Mouse (Mus musculus) induced T-regulatory cell, adult 2 months (primary cell): ENCODE results near the gene Hoxb6.

Source experiments
- DNase-seq: peaks from one replicate; pipeline ENCODE4 v3.0.0-alpha.2; 2012; ENCODE audit warnings: low read depth

Gene Hoxb6

DNA sequence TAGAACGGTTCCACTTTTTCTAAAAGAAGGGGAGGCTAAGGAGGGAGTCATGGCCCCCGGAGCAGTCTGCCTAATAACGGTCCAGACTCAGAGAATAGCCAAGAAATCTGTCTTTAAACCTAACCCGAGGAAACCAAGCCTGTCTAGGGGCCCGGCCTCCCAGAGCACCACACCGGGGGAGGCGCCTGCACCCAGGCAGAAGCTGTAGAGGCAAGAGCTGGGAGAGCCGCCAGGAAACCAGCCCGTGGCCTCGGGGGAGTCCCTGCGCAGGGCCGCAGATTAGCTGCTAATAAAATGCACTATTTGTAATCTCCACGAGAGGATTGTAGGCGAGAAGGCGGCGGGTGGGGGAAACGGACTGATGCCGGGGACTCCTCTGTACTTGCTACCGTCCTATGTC is 22.4 kb upstream of the Hoxb6 start:
- DNase-seq, result no peak

DNA sequence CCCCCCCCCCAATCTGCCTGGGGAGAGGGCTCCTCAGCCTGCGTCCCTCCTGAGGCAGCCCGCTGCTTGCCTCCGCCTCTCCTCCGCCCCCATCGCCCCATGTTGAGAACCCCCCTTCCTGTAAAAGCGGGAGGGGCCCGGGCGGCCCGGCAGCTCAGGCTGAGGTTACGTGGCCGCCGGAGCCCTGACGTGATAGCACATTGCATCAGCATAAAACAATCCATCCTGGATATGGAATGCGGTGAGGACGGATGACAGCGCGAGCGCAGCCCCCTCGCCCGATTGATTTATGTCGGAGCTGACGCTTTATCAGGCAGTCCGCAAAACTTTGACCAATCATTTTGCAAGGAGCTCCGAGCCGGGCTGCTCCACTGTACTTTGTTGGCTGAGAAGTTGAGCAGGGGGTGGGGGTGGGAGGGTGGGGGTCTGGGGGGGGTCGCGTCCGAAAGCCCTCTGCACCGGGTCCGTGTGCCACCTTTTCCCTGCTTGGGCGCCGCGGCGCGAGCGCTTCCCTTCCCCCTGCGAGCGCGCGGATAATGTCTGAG is 21.2 kb upstream of the Hoxb6 start, which contains the start of gene Hoxb9:
TSS of gene Hoxb9 (plus strand) at position 462 of the 545 bp plus-strand sequence.
- no peak for DNase-seq

DNA sequence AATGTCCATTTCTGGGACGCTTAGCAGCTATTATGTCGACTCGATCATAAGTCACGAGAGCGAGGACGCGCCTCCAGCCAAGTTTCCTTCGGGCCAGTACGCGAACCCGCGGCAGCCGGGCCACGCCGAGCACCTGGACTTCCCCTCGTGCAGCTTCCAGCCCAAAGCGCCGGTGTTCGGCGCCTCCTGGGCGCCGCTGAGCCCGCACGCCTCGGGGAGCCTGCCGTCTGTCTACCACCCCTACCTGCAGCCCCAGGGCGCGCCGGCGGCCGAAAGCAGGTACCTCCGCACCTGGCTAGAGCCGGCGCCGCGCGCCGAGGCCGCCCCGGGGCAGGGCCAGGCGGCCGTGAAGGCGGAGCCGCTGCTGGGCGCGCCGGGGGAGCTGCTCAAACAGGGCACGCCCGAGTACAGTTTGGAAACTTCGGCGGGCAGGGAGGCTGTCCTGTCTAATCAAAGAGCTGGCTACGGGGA is 20.7 kb upstream of the Hoxb6 start:
- DNase-seq, result no peak

- DNase-seq, result no peak
Measured at GRCm38 (mm10) chr11:96272024-96272921, 20.0 kb upstream of the Hoxb6 start.

GRCm38 (mm10) chr11:96274428-96274827 is 17.8 kb upstream of the Hoxb6 start:
- DNase-seq, result no peak

DNA sequence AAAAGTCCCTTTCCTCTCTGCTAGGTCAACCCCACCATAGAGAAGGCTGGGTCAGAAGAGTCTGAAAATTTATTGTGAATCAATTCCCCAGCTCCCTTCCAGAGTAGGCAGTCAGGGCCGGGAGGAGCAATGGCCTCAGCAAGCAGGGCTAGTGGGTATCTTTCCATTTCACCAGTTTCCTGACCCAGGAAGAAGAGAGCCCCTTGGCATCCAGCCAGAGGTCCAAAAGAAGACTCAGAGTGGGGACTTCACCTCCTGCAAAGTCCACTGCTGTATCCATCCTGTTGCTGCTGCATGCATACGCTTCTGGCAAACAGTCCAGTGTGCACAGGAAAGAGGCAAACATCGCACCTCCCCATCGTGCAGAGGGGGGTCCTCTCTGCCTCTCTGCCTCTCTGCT is 16.4 kb upstream of the Hoxb6 start:
- no peak for DNase-seq

DNA sequence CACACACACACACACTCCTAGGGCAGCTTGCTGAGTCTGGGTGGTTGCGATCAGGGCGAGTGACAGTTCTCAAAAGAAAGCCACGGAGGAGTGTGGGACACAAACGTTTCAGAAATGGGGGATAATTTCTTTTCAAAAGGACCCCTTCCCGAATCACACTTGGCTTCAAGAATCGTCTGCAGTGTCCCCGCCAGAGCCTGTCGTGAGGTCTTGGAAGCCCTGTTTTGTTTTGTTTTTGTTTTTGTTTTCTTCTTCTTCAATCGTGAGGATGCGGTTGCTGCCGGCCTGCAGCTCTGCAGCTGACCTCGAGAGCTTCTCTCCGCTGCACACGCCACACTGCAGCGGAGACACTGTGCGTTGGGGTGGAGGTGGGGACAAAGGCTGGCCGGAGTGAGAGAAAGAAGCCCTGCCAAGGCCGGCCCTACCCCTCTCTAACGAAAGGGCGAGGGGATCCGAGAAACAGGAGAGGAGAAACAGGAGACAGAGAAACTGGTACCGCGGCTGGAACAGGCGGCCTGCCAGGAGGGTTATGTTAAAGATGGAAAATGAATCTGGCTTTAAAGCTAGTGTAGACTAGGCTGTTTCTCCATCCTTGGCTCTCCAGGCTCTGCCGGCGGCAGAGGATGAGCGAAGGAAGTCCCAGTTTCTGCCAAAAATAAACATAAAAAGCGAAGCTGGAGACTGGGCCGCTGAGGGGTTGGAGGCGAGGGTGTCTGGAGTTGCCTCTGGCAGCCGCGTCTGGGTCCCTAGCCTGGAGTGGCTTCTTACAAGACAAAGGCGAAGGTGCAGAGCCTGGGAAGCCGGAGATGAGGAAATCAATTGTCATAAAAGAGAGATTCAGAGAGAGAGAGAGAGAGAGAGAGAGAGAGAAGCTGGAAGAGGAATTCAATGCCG is 14.9 kb upstream of the Hoxb6 start:
- peak; percentile 33 for DNase-seq

DNA sequence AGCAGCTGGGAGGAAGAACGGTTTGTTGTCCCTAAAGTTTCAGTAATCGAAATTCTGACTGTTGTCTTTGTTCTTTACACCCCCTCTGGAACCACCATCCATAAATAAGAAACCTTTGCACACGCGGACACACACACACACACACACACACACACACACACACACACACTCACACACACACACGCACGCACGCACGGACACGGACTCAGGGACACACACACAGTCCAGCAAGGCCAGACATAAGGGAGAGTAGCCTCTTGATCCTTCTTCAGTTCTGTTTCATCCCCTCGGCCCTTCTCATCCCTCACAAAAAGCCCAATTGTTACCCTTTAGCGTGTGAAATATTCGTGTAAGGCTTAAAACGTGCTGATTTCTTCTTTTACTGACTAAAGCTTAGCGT is 14.0 kb upstream of the Hoxb6 start:
- no peak for DNase-seq

DNA sequence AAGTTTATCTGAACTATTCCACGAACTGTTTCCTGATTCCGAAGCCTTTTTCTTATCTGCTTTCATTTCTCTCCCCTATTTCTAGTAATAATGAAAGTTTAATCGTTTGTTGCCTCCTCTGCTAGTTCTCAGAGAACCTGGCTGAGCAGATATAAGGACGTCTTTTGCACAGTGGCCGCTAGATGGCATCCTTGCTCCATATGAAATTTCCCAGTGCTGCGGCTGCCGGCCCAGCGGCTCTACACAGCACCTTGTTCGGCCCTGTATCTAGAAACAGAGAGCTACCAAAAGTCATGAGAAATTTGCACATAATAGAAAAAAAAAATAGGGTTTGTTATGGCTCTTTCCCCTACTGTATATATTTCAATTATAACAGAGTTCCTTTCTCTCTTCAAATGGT is 13.5 kb upstream of the Hoxb6 start:
- DNase-seq, result peak; percentile 92

GRCm38 (mm10) chr11:96279421-96280233 is 12.6 kb upstream of the Hoxb6 start:
- DNase-seq, result peak; percentile 14

- DNase-seq, result peak; percentile 27
Measured at GRCm38 (mm10) chr11:96280399-96281378, 11.6 kb upstream of the Hoxb6 start.

DNA sequence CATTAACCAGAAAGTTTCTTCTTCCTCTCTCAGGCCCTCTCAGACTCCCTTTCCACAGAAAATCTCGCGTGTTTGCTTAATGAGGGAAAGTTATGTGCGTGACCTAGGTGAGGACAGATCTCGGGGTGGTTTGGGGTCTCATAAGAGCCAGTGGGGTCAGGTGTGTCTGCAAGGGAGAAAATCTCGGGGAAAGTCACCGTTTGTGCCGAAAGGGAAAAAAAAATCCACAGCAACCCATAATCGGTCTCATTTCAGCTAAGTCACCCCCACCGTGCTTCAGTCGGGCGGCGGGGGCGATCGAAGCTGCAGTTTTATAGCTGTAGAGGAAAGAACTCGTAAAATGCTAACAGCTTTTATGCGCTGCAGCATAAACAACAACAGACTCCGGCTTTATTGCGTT is 10.9 kb upstream of the Hoxb6 start:
- peak; percentile 17 for DNase-seq

GRCm38 (mm10) chr11:96281855-96282570 is 10.3 kb upstream of the Hoxb6 start, which contains the start of gene Hoxb8:
Hoxb8 (plus strand) TSS chr11:96281905.
- peak; percentile 26 for DNase-seq

DNA sequence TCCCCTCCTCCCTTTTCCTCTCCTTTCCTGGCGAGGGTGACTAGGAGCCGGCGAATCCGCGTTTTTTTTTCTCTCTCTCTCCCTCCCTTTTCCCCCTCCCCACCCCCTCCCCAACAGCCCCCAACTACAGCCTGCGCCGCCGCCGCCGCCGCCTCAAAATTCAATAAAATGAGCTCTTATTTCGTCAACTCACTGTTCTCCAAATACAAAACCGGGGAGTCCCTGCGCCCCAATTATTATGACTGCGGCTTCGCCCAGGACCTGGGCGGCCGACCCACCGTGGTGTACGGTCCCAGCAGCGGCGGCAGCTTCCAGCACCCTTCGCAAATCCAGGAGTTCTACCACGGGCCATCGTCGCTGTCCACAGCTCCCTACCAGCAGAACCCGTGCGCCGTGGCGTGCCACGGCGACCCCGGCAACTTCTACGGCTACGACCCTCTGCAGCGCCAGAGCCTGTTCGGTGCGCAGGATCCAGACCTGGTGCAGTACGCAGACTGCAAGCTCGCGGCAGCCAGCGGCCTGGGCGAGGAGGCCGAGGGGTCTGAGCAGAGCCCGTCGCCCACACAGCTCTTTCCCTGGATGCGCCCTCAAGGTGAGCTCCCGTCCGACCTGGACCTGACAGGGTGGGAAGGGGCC is 9.4 kb upstream of the Hoxb6 start:
- DNase-seq, result no peak

GRCm38 (mm10) chr11:96284041-96284749 is 8.1 kb upstream of the Hoxb6 start:
- peak; percentile 61 for DNase-seq

DNA sequence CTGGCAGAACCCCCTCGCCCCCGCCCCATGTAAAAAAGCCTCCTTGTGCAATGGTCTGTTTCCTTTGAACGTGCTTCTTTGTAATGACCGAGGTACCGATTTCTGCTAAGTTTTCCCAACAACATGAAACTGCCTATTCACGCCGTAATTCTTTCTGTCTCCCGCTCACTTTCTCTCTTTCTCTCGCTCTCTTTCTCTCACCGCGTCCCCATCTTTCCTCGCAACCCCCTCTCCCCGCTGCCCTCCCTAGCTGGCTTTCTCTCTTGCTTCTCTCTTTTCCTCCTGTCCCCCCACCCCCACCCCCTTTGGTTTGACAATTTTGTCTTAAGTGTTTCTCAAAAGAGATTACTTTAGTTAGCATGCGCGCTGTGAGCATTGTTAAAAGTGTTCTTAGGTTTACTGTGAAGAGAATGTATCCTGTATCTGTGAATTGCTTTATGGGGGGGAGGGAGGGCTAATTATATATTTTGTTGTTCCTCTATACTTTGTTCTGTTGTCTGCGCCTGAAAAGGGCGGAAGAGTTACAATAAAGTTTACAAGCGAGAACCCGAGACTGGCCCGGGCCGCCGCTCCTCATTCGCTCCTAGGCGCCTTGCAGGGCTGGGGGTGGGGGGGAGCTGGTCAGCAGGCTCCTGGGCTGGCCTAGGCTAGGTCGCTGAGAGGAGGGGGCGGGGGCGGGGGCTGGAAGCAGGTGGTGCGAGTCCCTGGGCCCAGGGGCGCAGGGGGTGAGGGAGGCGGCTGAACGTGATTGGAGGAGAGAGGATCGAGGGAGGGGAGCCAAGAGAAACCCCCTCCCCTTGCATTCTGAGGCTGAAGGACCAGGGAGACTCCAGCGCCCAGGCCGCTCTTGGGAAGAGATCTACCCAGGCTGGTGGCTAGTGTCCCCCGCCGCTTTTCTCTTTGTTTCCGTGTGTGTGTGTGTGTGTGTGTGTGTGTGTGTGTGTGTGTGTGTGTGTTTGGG is 7.2 kb upstream of the Hoxb6 start:
- DNase-seq, result no peak
